Mouse (Mus musculus) thymus, postnatal 0 days (tissue): ENCODE results near the gene Tmc8. TPM values are rescaled to one million over a fixed set of nuclear protein-coding genes. Genes with fewer than 3 reads are reported as not detected.
A peak's percentile ranks its signal among the peaks of the same experiment; 100 is the strongest.

Experiments used
- DNase-seq: peaks from one replicate; pipeline ENCODE4 v3.0.0-alpha.2; 2015; ENCODE audit warnings: low spot score
- polyA plus RNA-seq: library from polyadenylated mRNA; unstranded; fragments of >200 nt; fragmentation: Nextera tagmentation; extraction: Ambion mirVana; gene quantifications from 2 replicates; pipeline ENCODE4 v1.2.1, GENCODE M21; 2015

The Tmc8 gene
- 37.5 and 41.1 TPM in 2 replicates for polyA plus RNA-seq

DNA sequence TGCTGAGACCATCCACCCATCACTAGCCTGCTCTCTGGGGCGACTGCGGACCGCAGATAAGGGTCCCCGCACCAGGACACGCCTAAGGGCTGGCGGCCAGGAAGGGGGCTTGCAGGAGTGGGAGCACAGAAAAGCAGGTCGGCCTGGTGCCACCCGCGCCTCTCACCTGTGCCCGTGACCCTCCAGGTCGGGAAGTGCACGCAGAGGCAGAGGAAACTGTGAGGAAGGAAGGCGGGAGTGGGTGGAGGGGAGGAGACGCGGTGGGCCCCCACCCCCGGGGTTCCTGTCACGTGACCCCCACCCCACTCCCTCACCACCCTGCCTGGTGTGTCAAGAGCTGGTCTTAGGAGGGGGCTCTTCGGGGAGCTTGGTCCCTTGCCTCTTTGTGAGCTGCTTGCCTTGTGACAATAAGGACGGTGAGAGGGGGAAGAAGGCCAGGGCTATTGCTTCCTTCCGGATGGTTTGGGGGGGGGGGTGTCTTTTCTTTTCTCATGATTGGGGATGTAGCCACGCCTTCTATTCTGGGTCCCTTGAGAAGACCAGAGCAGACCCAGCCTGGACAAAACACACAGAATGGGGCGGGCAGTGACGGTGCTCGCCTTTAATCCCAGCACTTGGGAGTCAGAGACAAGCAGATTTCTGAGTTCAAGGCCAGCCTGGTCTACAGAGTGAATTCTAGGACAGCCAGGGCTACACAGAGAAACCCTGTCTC lies at the start of gene Tmc8, which contains the start of gene Tmc6:
Gene Tmc8 (plus strand): TSS at position 84 of the 712 bp plus-strand sequence.
Gene Tmc6 (minus strand): TSS at position 206 of the 712 bp plus-strand sequence.
- peak; percentile 93 for DNase-seq

DNA sequence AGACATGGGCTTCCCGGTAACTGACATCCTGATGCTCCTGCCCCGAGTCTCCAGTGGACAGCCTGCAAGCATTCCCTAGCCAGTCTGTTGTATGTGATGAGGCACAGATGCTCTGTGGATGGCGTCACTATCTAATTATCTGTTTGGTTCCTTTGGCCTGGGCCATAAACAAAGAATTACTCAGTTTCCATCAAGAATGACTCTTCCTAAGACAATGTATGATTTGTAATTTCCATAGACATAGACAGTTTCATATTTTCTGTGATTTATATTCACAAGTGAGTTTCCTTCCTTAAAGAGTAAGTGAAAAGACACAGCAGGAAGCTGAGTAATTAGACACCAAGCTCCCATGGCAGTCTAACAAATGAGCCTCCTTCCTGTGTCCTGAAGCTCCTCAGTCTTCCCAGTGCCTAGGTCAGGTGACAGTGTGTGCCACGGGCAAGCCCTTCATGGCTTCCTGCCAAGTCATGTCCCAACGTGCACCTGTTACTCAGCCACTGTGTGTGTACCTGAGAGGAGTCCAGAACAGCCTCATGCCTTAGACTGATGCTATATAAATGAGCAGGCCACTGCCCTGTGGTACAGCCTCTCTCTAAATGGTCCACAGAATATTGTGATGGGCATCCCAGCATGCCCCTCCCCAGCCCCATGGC lies 45.7 kb upstream of the Tmc8 start:
- no peak for DNase-seq

DNA sequence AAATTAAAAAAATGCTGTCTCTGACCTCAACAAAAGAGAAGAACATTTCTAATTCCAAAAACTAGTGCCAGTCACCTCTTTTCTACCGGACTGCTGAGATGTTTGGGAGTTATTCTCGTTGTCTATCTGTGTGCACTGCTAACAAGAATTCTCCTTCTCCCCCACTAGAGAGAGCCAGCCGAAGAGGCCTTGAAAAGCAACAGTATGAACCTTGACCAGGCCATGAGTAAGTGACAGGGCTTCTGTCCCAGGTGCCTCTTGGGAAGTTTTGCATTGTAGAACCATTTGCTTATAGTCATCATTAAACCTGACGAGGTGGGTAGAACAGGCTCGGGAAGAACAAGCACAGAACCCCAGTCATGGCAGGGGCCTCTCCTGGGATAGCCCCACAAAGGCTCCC lies 43.8 kb upstream of the Tmc8 start:
- no peak for DNase-seq

DNA sequence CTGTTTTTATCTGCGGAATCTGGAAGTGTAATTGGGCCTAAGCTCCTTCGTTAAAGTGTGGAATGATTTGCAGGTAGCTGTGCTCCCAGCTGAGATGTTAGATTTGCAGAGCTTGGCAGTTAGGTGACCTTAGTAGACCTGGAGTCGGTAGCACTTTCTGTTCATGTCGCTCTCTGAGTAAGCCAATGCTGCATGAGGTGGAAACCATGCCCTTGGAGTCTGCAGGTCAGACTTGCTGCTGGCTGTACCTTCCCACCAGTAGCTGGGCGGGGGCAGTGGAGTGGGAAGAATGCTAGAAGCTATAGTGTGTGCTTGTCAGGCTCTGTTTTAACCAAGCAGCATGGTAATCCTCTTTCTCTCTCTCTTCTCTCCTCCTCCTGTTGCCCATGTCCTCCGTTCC lies 40.7 kb upstream of the Tmc8 start:
- DNase-seq: no peak

DNA sequence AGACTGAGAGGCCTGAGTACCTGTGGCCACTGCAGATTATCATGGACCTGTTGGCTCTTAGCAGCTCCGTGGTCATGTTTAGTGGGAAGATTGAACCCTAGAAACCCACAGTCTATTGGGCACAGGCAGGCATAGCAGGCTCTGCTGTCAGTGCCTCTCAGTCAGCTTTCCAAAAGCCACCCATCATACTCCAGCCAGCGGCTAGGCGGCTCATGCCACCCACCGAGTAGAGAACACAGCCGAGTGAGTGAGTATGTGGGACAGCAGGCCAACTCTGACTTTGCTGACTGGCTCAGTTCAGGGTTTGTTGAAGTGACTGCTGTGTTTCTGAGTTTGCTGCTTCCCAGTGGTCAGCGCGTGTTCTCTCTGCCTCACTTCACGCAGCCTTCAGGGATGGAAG lies 39.6 kb upstream of the Tmc8 start:
- DNase-seq: no peak

DNA sequence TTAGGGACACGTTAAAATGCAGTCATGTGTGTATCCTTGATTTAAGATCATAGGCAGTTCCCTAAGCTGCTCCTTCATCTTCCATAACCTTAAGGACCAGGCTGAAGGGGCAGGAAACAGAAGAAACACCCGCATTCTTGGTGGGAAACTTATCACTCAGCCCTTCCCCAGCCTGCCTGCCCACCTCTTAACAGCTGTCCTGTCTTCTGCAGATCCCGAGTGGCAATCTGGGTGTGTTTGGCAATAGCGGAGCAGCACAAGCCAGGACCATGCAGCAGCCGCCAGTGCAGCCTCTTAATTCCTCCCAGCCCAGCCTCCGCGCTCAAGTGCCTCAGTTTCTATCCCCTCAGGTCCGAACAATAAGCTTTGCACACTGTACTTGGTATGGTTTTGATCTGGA lies 39.2 kb upstream of the Tmc8 start:
- no peak for DNase-seq

DNA sequence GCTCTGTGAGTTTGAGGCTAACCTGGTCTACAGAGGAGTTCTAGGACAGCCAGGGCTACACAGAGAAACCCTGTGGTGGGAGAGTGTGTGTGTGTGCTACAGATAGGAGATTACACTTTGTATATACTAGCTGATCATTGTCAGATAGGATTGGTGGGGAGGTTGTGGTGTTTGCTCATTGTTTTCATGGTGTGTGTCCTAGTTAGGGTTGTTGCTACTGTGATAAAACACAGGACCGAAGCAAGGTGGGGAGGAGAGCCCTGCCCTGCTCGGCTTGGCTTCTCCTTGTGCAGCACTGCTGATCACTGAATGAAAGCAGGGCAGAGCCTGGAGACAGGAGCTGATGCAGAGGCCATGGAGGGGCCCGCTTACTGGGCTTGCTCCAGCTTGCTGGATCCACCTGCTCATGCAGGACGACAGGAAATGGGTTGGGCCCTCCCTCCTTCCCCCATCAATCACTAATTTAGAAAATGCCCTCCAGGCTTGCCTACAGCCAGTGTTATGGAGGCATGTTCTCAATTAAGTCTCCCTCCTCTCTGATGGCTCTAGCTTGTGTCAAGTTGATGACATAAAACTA lies 38.3 kb upstream of the Tmc8 start:
- no peak for DNase-seq

DNA sequence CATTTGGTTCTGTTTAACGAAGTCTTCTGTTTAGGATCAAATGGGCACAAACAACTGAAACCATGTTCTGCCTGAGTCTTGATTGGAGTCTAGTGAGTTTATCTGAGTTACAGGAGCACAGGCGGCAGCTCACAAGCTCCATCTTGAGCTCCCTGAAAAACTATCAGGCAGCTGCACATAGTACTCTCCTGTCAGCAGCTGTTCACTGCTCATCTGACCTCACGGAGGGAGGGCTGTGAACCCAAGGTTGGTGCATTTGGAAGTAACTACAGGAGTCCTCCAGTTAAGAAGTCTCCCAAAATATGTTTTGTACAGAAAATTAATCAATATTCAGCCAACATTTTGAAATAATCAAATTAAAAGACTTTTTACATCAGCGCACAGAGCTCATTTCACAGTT lies 33.2 kb upstream of the Tmc8 start:
- DNase-seq: no peak

DNA sequence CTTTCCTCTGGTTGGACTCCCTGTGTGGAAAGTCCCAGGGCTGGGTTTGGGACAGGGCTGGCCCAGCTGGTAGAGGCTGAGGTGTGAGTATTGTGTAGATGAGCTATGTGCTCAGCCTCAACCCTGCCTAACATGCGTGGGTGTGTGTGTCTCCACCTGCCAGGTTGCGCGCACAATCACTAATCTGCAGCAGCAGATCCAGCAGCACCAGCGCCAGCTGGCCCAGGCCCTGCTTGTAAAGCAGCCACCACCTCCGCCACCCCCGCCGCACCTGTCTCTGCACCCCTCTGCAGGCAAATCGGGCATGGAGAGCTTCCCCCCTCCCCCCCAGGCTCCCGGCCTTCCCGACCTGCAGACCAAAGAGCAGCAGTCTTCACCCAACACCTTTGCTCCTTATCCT lies 32.5 kb upstream of the Tmc8 start:
- no peak for DNase-seq

DNA sequence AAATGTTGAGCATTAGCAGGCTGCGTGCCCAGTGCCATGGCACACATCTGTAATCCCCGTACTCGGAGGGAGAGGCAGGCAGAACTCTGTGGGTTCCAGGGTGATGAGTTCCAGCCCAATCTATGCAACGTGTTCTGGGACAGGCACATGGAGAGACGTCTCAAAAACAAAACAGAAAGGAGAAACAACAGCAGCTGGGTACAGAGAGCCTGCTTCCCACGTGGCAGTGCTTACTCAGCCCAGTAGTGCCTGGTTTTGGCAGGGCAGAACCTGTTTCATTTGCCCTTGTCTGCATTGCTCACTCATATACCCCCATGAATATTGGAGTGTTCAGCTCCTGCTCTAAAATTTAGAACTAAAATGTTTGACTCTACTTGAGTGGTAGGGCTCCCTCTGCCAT lies 30.3 kb upstream of the Tmc8 start:
- no peak for DNase-seq

DNA sequence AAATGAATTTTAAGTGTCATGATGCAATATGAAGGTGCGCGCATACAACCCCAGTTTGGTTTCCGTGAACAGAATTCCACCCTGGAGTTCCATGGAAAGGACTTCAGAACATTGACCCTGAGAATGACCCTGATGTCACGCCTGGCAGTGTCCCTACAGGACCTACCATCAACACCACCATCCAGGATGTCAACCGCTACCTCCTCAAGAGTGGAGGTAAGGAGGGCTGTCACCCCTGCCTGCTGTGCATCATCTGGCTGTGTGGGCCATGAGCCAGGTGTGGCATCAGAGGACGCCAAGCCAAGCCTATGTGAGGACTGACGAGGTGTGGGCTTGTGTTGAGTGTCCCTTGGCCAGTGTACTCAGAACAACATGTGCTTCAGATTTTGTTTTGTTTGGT lies 26.0 kb upstream of the Tmc8 start:
- no peak for DNase-seq

DNA sequence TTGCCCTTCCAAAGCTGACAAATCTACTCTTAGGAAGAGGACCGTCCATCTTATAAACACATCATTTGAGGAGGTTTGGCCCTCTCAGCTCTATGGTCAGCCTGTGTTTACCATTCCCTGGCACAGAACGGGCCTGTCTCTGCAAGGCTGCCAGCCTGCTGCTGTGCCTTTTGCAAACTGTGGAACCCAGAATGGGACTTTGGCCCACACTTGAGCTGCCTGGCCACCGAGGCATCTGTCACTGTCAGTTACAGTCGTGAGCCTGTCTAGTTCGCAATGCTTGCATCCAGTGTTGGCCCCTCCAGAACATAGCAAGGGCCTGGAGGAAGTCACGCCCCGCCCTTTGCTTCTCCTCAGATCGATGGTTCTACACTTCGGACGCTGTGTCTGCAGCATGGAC lies 22.6 kb upstream of the Tmc8 start:
- no peak for DNase-seq

DNA sequence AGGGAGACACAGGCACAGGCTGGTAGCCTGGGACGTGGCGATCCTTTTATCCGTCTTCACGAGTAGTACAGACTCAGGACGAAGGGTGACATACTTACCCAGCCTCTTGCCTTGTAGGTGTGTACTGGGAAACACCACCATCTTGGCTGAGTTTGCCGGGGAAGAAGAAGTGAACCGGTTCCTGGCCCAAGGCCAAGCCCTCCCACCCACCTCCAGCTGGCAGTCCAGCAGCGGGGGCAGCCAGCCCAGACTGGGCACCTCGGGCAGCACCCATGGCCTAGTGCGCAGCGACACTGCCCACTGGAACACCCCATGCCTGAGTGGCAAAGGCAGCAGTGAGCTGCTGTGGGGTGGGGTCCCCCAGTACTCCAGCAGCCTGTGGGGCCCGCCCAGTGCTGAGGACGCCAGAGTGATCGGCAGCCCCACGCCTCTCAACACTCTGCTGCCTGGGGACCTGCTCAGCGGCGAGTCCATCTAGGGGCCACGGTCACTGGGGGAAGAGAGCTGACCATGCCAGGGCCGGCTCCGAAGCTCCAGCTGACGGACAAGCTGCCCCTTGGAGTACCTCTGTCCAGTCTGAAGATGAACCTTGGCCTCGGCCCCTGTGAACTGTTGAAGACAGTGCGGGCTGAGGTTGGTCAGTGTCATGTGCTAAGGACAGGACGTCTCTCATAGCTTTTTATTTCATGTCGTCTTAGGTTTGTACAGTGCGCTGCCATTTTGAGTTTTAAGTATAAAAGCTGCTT lies 21.3 kb upstream of the Tmc8 start:
- no peak for DNase-seq

DNA sequence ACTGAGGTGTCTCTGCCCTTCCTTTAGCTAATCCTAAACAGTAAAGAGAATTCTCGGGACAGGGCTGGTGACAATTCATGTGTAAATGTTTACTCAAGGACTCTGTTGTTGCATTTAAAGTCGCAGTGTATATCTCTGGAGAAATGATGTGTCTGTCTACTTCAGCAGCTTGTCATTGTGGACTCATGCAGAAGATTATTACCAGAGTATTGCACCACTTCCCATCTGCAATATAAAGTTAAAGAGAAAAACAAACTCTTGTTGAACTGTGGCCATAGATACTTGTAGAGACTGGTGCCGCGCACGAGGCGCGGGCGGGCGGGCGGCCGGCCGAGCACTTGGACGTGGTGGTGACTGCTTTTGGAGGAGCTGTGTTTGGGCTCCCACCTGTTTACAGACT lies 20.1 kb upstream of the Tmc8 start:
- no peak for DNase-seq

DNA sequence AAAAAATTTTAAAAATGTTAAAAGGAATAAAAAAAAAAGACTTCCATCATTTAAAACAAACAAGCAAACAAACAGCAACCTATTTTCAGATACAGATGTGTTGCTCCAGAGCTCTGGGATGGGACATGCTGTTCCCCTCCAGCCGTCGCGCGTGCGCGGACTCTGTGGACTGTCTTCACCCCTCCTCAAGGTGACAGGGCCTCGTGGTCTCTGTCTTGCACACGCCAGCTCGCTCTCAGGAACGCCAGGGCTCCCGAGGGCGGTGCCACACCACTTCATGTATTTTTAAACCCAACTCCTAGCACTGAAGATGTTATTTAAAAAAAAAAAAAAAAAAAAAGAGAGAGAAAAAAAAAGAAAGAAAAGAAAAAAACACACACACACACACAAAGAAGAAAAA lies 19.6 kb upstream of the Tmc8 start:
- DNase-seq: no peak

DNA sequence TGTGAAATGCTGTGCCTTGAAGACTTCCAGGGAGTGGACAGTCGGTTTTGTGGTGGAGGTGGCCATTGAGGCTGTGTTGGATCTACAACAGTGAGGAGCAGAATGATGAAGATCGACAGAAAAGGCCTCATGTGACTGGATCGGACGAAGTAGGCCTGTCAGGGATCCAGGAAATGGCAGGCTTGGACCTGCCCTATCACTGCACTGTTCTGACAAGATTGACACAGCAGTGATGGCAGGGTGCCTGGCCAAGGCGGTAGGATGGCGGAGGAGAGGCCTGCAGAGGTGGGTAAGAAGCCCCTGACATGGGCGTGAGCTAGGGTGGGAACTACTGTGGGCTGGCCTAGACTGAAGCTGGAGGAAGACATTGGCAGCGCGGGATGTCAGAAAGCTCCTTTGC lies 17.6 kb upstream of the Tmc8 start:
- no peak for DNase-seq

DNA sequence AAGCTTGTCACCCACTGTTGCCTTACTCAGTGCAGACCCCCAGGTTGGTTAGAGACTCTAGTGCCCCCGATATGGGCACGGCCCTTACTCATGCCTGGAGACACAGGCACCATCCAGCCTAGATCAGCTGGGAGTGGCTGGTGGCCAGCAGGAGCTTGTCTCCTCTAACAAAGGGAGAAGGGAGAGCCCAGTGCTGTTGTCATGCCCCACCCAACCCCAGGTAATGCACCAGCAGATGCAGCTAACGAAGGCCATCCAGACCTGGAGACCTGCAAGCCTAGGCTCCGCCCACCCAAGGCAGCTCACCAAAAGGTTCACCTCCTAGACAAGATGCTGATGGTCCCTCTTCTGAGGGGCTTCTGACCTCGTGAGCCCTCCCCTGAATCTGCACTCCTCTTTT lies 16.5 kb upstream of the Tmc8 start:
- no peak for DNase-seq

DNA sequence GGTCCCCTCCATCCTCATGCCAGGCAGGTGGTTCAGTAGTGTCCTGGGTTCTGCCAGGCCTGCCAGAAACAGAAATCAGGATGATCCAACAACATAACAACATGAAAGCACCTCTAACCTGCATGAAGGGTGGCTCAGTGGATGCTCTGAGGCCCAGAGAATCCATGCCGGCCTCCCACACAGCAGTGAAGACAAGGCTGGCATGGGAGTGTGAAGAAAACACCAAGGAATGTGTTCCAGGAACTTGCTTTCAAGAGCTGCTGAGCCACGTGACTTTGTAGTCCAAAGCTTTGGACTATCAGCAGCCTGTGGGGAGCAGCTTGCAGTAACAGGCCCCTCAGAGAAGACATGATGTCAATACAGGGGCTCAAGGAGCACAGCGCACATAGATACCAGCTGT lies 15.6 kb upstream of the Tmc8 start:
- no peak for DNase-seq

DNA sequence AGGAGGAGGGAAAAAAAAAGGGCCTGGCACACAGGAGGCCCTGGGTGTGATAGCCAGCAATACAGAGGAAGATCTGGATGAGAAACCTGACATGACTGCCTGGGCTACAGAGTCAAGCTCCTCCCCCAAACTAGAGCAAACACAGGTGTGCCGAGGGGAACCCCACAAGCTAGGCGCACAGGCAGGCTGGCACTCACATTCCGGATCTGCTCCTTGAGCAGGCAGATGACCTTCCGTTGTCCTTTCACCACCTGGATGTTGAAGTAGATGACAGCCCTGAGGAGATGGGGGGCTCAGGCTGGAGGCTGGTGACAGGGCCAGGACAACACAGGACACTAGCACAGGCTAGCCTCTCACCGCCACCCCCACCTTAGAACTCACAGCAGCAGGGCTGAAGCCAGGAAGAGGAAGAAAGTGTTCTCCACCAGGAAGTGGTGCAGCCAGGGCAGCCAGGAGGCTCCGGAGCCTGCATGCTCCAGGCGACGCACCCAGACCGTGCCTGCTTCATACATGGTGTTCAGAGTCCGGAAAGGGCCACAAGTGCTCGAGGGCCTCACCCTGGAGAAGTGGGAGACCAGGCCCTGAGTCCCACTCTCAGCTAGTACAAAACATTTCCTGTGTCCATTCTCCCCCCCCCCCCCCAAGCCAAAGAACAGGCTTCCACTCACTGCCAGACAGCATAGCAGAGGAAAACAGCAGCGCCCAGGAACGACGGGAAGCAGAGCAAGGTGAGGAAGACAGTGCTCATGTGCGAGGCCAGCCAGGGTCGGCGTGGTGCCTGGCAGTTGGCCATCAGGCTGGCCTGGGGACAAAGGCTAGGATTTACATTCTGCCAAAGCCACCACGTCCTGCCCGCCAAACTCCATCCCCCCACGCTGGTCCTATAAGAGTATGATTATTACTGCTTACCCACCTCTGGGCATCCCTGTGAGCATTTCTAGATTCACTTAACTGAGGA lies 12.9 kb upstream of the Tmc8 start:
- DNase-seq: no peak

DNA sequence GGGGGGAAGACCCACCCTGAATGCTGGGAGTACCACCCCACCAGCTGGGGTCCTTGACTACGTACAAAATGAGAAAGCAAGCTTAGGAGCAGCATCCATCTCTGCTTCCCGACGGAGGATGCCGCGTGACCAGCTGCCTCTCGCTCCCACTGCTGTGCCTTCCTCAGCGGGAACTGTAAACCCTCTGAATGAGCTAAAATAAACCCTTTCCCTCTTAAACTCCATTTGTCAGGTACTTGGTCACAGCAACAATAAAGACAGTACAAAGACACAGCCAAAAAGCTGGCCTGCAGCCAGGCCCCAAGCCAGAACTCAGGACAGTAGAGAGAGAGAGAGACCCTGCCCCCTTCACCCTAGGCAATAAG lies 12.2 kb upstream of the Tmc8 start:
- DNase-seq: no peak

DNA sequence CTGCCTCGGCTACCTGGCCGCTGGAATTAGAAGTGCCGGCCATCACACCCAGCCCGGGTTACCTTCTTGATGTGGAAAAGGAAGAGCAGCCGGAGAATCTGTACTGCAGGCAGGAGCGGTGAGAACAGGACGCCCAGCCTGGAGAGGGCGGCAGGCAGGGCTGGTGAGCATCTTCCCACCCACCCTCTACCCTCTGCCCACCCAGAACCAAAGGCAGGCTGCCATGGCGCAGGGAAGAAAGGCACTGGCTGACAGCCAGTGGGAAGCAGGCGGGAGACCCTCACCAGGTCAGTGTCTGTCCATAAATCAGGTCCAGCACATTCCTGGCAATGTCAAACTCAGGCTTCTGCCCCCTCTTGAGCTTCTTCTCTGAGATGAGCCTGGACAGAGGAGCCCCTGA lies 11.5 kb upstream of the Tmc8 start:
- DNase-seq: no peak
